Mouse (Mus musculus) gastrocnemius, adult 8-10 months (tissue): Measurements from ENCODE around the gene Ets1. TPM values are rescaled to one million over a fixed set of nuclear protein-coding genes. Genes with fewer than 3 reads are reported as not detected.

Source experiments
- DNase-seq, 2 experiments: peaks; one replicate each; pipeline ENCODE4 v3.0.0; 2022; ENCODE audit warnings: low spot score in 2 of 2
- total RNA-seq, 4 experiments: library from RNA; stranded (reverse); gene quantifications; 2 replicates each; pipeline ENCODE4 v1.2.4; 2022

Ets1 gene
- total RNA-seq, 4 experiments from 2014 or later: 7.8 to 12.6 (median 9.5) TPM

DNA sequence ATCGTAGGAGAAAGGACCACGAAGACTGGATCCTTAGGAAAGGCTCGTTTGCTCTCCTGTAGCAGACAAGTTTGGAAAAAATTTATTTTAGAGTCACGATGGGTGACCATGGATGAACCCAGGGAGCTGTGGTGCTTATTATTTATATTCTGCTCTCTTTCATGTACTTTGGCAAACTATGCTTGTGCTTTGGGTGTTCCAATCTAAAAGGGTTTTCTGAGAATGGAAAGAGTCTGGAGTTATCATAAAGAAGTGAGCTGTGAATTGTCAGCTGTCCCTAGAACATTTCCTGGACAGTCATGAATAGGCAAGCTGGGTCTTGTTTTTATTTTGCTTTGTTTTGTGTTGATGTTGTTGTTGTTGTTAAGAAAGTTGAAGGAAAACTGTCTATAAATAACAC lies 92.8 kb downstream of the Ets1 start:
- no peak for DNase-seq

DNA sequence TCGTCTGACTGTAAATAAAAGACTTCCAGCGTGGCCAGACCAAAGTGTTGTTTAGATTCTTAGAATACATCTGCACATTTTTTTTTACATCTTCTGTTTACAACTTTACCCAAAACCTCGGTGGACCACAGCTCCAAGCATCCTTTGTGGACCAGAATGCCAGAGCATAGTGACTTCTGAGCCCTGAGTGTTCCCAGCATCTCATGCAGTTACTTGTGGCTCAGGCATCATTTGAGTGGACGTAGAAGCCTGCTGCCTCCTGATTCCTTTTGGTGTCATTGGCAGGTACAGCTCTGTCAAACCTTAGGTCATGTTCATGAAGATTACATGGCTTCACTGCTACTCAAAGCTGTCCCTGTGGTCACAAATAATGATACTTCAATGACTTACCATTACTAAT lies 93.2 kb downstream of the Ets1 start:
- DNase-seq: no peak

DNA sequence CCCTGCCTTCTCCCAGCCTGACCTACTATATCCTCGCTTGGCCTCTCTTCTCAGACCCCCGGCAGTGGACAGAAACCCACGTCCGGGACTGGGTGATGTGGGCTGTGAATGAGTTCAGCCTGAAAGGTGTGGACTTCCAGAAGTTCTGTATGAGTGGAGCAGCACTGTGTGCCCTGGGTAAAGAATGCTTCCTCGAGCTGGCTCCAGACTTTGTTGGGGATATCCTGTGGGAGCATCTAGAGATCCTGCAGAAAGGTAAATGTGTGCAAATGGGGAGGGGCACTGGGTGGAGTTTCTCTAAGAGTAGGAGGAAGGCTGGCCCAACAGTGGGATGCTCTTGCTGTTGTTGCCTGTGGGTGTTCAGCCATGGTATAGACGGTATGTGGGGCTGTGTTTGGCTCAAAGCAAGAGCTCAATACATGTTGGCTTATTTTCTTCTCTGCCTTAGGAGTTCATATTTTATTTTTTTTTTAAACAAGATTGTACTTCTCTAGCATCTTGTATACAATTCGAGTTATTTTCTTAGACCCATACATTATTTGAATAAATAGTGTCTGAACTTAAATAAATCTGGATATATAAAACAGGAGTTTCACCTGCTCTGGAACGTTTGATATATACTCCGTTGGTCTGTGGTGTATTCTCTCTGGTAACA lies 94.1 kb downstream of the Ets1 start:
- no peak for DNase-seq

DNA sequence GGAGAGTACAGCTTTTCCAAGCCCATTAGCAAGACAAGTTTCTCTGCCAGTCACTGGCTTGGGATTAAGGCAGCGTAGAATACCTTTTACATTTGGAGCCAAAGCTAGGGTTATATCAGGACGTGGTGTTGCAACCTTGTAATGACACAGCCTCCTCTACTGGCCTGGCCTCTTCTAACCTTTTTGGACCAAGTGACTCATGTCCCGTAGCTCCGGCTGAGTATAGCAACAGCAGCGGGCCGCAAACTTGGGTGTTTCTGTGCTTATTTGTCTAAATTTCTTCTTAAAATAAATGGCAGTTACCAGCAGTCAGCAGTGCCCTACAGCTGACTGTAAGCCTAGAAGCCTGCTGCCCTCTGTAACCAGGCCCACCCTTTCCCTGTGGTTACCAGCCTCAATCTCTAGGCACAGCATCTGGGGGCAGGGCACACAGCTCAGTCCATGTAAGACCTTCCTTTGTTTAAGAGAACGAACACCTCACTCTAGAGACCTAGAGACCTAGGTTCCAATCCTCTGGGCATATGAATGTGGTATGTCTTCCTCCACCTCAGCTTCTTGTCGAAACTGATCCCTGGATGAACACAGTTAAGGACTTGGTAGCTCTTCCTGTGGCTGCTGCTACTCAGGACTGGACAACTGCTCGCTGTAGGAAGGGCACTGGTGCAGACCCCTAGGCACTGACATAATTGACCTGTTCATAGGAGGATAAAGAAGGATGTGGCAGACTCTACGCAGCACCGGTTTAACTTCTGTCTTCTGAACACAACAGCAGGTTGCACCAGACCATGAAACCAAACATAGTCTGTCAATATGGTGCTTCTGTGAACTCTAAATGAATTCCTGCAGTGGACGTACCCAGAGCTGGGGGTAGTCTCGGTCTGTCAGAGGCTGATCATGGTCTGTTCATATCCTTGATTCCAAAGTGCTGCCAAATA lies 94.9 kb downstream of the Ets1 start:
- peak; percentile 37 to 38 for DNase-seq

DNA sequence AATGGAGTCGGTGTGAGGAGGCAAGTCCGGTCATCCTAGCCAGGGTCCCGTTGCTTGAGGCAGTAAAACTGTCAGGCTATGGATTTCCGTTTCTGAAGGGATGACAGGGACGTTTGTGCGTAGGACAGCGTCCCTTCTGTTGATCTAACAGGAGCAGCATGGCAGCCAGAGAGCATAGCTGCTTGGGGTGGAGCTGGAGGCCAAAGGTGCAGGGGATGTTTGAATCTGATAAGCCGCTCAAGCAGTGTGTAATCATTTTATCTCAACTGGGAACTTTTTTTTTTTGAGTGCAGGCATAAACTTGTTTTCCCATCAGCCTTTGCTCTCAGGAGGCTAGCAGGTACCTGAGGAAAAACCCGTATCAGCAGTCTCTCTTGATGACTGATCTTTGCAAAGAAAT lies 95.8 kb downstream of the Ets1 start:
- DNase-seq: no peak

DNA sequence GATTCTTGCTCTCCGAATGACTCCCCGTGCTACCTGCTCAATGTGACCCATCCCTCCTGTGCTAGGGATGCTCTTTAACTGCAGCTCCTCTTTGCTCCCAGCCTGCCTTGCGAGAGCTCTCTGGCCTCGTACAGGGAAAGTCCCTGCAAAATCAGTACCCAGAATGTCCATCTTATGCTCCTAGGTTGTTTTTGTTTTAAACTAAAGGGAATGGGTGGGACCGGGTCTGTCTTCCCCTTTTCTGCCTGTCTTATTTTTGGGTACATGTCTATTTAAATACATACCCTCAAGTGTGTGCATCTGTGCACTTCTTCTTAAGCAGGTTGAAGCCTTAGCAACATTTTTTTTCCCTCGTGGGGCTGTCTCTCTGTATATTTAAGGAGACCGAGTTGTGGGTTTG lies 99.0 kb downstream of the Ets1 start:
- DNase-seq: no peak

DNA sequence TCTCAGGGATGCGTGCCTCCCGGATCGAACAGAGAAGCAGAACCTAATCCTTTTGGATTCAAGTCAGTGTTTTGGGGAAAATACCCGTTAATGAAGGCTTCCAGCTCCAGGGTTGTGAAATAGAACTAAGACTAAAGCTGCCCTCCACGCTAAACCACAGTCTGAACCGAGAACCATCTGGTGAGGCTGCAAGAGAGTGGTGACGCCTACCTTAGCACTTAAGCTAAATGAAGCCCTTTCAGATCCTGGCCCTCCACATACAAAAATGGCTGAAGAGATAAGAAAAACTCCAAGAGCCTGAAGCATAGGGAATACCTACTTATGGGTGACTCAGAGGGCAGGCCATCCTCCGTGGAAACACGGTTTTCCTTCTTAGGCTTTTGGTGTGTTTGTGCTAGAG lies 100.0 kb downstream of the Ets1 start:
- DNase-seq: no peak

DNA sequence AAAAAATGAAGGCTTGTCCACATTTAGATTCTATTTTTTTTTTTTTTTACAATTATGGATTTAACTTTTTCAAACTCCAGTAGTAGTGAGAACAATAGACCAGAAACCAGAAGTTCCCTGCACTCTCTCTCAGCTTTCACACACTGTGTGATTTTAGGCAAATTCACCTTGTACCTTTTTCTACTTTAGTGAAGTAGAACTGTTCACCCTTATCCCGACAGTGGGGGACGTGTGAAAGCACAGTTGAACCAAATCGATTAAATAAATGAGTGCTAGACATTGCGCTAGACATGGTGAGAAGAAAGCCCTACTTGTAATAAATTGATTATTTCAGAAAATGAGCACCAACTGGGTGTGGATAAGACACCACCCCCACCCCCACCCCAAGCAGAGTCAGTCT lies 104.0 kb downstream of the Ets1 start:
- no peak for DNase-seq

DNA sequence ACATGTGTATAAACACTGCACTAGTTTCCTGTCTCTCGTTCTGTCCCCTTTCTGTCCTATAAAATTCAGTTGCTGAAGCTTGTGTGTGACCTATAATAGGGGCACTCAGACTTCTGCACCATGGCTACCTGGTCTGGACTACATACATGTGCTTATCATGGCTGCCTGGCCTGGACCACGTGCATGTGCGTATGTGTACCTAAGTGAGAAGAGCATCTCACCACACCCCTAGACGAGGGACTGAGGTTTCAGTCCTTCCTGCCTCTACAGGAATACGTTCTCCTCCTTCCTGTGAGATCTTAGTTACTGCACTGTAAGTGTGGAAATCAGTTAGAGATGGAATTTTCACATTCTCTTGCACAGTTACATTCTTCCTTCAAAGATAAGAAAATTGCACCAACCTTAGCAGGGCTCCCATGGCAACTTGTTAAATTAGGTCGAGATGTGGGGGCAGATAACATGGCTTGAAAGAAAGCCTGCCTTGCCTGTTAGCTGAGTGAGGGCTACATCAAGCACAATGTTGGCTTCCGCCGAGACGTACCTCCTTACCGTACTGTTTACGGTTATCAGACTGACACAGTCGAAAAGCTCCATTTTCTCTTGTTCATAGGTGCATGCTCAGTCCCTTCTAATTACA lies 104.8 kb downstream of the Ets1 start:
- no peak for DNase-seq

DNA sequence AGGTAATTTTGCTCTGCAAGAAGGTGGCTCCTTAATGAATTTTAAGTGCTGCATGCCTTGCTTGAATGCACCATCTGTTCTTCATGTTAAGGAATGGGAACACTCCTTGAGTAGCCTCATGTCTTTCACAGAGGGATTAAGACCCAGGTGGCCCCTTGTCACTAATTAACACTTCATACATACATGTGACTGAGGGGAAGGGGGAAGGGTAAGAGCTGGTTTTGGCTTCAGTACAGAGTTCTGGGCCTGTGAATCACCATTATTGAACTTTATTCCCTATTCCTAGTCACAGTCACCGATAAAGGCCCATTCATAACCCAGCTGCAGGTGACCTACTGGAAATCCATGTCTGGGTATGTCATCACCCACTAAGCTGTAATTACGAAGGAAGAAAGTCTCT lies 105.7 kb downstream of the Ets1 start:
- no peak for DNase-seq

DNA sequence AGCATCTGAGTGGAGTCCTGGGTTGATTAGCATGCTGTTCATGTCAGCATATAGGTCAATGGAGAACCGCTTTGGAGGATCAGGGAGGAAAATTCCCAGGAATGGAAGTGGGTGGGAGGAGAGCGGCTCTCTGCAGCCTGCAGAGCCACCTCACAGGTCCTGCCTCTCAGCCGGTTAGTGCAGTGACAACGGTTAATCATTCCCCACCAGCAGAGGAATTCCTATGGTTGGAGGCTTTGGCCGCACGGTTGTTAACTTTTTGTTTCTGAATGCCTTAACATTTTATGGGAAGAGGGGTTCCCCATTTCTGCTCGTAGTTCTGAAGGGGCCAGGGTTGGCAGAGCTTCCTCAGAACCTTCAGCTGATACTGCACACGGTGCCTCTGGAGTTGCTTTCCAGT lies 107.1 kb downstream of the Ets1 start:
- DNase-seq: no peak

DNA sequence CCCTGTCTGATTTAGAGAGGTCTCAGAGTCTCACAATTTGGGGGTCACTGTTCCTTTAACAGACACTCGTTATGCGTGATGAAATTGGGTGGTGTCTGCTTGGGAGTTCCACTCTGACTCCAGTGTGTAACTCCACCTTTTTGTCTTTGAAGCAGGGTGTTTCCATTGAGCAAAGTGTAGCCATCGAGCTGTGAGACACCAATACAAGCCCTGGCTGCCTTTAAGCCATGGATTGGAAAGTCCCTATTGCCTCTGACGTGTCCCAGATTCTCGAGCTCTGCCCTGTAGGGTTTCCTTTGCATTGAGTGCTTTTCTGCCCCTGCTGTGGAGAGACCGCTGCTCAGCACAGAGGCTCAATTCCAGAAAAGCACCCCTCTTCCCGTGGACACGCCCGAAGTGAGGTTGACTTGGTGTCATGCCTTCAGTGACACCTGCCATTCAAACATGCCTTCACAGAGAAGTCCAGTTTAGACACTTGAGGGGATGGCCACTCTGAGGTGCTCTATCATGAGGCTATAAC lies 107.7 kb downstream of the Ets1 start:
- DNase-seq: no peak

DNA sequence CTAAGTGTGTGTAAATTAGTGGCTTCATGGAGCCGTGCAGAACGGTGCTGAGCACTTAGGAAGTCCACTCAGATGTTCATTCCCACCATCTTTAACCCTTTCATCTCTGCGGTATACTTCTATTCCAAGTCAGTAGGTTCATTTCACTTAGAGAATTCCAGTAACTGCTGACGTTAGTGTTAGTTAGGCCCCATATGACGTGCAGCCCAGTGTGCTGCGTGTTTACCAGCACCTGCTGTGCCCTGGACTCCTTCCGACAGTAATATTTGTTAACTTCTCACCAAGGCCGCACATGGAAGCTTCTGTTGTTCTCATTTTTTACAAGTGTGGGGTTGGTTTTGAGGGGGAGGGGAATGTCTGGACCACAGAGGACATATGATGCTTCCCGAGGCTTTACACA lies 108.3 kb downstream of the Ets1 start:
- DNase-seq: no peak

DNA sequence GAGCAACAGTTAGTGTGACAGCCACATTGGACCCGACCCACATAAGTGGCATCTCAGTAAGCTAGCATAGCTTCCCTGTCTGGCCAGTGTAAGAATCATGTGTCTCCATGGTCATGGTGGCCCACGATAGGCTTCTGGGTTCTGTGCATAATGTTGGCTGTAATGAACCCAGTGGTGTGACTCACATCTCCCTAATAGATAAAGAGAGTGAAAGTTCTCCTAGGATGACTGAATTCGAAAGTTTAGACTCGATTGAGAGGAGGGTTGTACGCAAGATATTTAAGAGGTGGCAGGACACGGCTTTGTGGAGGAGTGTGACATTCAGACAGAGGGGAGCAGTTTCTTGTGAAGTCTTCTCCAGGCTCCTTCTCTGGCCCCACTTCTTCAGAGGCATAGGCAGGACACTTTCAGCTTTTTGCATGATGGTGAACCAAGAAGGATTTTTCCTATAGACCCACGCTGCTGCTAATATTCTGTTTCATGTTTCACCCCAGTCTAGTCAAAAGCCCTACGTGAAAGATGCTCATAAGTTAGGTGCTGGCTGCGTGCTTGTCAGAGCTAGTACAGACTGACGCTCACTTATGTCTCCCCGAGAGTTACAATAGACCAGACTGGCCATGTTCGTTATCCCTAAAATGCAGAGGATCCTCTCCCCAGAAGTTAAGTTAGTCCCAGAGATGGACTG lies 109.2 kb downstream of the Ets1 start:
- no peak for DNase-seq

DNA sequence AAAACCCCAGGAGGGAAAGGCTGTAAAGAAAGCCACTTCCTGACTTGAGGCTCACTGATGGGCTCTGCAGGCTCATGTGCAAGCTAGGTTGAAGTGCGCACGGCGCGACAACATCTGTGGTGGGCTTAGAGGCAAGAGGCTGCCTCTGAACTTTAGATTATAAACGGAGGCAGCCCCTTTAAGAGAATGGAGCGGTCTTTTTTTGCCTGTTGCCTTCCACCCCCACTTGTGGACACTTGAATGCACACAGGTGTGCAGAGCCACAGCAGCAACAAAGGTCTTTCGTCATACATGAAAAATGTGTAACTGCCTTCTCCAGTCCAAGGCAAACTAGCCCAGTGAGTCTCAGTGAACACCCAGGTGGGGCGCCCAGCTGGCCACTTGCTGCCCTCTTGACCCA lies 110.0 kb downstream of the Ets1 start:
- no peak for DNase-seq

DNA sequence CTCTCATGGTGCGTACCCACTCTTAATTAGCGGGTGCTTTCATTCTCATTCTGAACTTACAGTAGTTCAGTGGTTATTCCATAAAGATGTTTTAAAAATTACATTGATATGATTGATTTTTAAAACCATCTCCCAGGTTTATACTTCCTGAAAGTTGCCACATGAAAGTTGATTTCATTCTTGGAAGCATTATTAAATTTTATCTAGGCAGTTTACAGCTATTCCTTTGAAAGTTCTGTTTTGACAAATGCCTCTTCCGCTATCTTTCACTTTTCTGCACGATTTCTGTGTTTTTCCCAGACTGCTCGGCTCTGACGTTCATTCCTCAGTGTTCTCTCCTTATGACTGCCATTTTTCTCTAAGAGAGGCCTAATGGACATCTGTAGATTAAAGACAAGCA lies 110.6 kb downstream of the Ets1 start:
- DNase-seq: no peak

DNA sequence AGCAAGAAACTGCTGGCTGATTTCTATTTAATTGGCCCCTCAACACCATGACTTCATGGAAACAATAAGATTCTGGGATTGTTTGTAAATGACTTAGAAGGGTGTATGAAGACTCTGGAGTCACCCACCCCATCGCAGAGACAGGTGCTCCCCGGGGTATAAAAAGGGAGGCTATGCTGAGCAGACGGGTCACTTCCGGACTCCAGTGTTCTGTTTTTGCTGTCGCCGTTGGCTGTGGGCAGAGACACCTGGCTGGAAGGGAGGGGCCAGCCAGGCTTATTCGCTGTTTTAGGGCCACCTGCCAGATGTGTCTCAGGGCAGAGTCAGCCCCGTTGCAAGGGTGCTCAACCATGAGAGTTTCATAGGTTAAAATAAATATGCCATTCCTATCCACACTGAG lies 111.6 kb downstream of the Ets1 start:
- no peak for DNase-seq

DNA sequence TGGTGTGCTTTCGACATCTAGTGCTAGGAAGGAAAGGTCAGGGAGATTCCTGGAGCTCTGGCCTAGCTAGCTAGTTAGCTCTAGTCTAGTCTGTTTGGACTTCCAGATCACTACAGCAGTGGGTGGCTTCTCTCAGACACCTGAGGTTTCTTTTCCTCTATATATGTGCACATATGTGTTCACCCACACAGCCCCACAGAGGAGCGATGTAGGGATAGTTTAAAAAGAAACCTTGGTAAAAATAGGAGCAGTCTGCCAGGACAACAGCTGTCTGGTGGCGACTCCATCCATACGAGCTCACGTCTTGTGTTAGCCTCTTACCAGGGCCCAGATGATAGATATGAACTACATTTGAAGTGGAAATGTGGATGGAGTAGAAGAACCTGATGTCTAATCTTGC lies 112.5 kb downstream of the Ets1 start:
- DNase-seq: no peak

DNA sequence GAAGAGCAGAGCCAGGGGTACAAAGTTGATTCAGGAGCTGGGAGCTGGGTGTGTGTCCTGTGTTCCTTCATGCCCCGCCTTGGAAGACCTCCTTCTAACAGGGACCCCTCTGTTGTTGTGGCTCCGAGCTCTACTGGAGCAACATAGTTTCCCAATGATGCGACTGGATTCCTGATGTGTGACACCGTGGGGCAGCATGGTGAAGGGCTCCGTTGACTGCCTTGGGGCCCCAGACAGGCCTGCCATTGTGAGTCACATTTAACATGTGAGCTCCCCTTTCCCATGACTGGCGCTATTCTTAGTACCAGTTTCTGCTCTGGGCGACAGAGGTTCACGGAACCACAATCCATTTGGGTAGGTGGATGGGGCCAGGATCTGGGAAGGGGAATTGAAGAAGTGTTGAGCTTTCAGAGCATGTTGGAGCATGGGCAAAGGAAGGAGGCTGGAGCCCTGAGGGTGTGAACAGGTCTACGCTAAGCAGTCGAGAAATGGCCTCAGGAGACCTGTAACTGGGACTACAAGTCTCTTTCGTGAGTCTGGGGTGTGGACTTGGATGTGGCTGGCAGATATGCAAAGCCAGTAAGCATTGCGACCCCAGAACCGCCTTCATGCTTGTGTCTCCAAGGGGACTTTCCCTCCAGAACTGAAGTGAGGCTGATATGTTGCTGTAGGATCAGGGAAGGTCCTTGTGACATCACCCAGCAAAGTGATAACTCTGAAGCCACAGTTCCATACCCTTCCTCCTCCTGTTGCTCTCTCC lies 113.9 kb downstream of the Ets1 start:
- DNase-seq: no peak

DNA sequence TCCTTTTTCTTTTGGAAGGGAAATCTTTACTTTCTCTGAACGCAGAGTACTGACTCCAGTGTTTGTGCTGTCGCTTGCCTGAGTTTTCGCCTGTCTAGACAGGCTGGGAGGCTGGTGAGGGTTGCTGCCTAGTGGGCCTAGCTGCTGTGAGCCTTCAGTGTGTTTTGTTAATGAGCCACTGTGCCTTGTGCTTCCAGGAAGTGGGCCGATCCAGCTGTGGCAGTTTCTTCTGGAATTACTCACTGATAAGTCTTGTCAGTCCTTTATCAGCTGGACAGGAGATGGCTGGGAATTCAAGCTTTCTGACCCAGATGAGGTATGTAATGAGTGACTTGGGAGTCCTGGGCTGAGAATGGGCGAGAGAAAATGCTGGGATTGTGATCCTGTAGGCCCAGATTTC lies 116.6 kb downstream of the Ets1 start:
- no peak for DNase-seq

DNA sequence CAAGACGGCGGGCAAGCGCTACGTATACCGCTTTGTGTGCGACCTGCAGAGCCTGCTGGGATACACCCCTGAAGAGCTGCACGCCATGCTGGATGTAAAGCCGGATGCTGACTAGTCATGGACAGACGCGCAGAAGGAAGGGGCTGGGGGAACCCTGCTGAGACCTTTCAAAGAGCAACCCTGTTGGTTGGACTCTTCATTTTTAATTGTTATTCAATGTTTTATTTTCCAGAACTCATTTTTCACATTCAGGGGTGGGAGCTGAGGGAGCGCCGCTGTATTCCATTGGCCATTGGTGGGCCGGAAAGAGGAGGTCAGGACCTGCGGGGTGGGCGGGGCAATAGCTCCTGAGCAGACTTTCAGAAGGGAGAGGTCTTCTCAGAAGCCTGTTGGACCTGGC lies 118.3 kb downstream of the Ets1 start:
- no peak for DNase-seq
